Mouse (Mus musculus) lung, postnatal 0 days (tissue): ENCODE results near the gene Sirt7.

Source experiments
- CTCF ChIP-seq: IDR thresholded peaks from 2 replicates; pipeline ENCODE4 v1.5.1; 2016; ENCODE audit warnings: antibody characterized with exemption, mild to moderate bottlenecking
- EP300 ChIP-seq: IDR thresholded peaks from 2 replicates; pipeline ENCODE4 v1.6.1; 2016; ENCODE audit warnings: antibody characterized with exemption, mild to moderate bottlenecking, control low read depth

DNA sequence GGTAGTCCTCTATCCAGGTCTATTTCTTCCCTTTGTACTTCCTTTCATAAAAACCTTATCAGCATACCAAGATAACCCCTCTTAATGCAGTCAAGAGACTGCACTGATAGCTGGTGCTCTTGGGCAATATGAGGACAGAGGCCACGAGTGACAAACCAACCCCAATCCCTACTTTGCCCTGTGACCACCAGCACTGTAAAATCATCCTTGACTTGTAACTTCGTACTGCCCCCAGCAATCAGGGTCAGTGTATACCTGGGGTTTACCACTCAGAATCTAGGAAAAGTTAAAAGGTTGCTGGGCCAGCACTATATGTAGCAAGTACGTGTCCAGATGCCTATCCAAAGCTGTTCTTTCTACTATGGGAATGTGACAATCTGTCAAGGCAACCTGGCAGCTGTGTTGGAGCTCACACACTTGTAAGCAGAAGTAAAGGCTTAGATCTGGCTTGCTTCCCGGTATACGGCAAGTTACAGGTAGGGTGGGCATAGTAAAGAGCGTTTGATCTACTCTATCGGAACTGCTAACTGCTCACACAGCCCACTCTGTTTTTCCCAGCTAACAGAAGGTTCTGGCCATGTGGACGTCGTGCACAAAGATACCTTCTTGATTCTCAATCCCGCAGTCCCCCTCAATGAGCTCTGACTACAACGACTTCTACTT lies 53.2 kb downstream of the Sirt7 start:
- TF ChIP-seq CTCF: no peak
- no peak for TF ChIP-seq EP300
